Mouse (Mus musculus): Measurements from ENCODE around the gene Socs2. TPM values are rescaled to one million over a fixed set of nuclear protein-coding genes. Genes with fewer than 3 reads are reported as not detected.
A peak's percentile ranks its signal among the peaks of the same experiment; 100 is the strongest.
"Not testable (repeated sequence)": the region's sequence is repeated elsewhere in the genome, so short reads cannot be mapped to it uniquely, and the experiment has no call there.

The Socs2 gene
- polyA plus RNA-seq, 1 experiment, result 16.6 TPM

DNA sequence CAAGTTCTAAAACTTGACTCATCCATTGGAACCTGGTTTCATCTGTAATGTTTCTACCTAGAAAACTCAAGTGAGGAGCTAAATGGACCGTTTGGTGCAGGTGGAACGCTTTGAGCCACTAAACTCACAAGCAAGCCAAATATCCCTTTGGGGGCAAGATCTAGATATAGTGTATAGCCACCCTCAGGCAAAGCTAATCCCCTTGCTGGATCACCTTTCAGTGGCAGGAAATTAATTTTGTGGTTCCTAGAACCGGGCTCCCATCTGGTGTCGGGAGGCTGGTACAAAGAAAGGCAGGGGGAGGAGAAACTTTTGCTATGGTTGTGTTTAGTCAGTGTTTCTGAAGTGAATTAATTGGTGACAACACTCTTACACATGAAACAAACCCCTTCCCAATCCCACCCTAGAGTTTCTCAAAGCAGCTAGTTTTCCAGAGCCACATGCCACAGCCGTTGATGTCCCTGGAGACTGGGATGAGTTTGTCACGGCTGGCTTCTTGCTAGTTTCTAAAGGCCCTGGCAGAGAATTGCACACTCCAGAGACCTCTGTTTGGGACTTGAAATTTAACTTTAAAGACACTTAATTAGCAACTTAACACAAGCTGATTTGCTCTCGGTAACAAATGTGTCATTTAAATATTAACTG, 19.7 kb downstream of the Socs2 start:
- 44% methylated on average over 7 of the region's 7 CpGs for WGBS
- no peaks in the 10 kb centered on the region for H3K4me1 ChIP-seq (ENCODE audit: control insufficient read depth, insufficient read depth, low read length)

DNA sequence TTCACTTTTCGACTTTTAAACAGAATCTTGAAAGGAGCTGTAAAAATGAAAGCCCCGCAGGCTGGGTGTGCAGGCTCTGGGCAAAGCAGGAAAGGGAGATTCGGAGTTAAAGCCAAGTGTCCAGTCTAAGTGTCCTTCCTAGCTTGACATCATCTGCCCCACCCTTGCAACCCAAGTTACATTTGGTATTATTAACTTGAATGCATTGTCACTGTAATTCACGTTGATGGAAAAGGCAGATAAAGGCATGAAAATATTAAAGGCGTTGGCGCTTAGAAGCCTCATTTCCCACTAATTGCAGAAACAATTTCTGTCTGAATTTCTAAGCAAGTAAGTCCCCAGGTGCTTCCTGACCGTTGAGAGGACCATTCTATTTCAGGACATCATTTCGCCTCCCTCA, 20.6 kb downstream of the Socs2 start:
- Histone ChIP-seq H3K4me3 (replicated peaks; ENCODE audit: insufficient read depth, low read depth, low read length) (no peak overlapping the region), H3K4me1 (ENCODE audit: control insufficient read depth, insufficient read depth, low read length) (no peaks in the 10 kb centered on the region), H3K27ac (ENCODE audit: insufficient read depth, low read length) (no peak overlapping the region), H3K27me3 (ENCODE audit: control insufficient read depth, insufficient read depth, low read length) (no peaks in the 10 kb centered on the region)
- DNase-seq, result no peak
- 76% methylated on average over 8 of the region's 8 CpGs for WGBS
- no peak for TF ChIP-seq CTCF (IDR thresholded peaks at IDR 0.05; ENCODE audit: borderline replicate concordance, insufficient read depth, low read depth, low read length)
- TF ChIP-seq POLR2A (IDR thresholded peaks at IDR 0.05; ENCODE audit: borderline replicate concordance, insufficient read depth, low read length), result no peak

More for the DNA sequence above, 19.7 kb downstream of the Socs2 start:
- TF ChIP-seq CTCF (IDR thresholded peaks at IDR 0.05; ENCODE audit: borderline replicate concordance, insufficient read depth, low read depth, low read length), result no peak
- TF ChIP-seq POLR2A (IDR thresholded peaks at IDR 0.05; ENCODE audit: borderline replicate concordance, insufficient read depth, low read length), result no peak
- DNase-seq, result no peak
- H3K4me3 ChIP-seq (replicated peaks; ENCODE audit: insufficient read depth, low read depth, low read length), result no peak overlapping the region
- no peaks in the 10 kb centered on the region for H3K27me3 ChIP-seq (ENCODE audit: control insufficient read depth, insufficient read depth, low read length)
- H3K27ac ChIP-seq (ENCODE audit: insufficient read depth, low read length), result no peak overlapping the region

DNA sequence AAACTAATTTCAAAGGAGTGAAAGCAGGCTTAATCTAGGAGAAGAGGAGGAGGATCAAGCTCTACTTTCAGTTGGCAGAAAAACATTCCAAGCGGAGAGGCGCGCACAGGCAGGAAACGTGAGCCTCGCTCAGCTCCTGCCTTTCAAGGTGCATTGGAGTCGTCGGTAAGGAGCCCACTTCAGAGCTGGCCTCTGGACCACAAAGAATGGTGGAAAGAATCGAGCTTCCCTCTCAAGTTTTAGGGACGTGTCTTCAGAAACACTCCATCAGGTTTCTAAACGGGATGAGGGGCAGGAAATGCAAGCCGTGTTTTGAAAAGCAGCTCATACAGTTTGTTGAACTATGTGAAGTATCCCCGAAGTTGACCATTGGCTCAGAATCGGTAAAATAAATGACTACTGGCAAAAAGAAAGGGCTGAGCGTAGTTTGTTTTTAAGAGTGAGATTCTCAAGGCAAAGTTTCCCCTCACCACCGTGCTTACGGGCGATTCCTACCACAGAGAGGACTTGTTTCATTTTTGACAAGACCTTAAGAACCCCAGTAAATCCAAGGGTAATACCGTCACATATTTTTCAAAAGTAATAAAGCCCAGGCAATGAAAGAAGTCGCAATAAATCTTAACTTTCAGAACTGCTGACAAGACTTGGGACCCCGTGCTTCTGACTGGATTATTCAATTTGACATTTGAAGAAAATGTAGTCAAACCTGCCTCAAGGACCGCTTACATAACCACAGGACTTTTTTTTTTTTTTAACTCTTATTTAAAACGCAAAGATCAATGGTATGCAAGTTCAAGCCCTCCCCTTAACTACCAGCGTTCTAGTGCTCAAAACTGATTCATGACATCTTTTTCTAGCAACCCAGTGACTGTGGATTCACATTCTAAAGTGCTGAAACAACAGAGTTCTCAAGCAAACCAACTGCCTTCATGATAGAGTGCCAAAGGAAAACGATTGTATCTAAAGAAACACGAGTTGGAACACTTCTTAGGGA, 21.9 kb downstream of the Socs2 start:
- no peak overlapping the region for H3K4me3 ChIP-seq (replicated peaks; ENCODE audit: insufficient read depth, low read depth, low read length)
- no peak for TF ChIP-seq CTCF (IDR thresholded peaks at IDR 0.05; ENCODE audit: borderline replicate concordance, insufficient read depth, low read depth, low read length)
- TF ChIP-seq POLR2A (IDR thresholded peaks at IDR 0.05; ENCODE audit: borderline replicate concordance, insufficient read depth, low read length), result no peak
- no peaks in the 10 kb centered on the region for H3K27me3 ChIP-seq (ENCODE audit: control insufficient read depth, insufficient read depth, low read length)
- WGBS, result 63% methylated on average over 25 of the region's 25 CpGs
- H3K4me1 ChIP-seq (ENCODE audit: control insufficient read depth, insufficient read depth, low read length), result no peaks in the 10 kb centered on the region
- no peak for DNase-seq
- no peak overlapping the region for H3K27ac ChIP-seq (ENCODE audit: insufficient read depth, low read length)

DNA sequence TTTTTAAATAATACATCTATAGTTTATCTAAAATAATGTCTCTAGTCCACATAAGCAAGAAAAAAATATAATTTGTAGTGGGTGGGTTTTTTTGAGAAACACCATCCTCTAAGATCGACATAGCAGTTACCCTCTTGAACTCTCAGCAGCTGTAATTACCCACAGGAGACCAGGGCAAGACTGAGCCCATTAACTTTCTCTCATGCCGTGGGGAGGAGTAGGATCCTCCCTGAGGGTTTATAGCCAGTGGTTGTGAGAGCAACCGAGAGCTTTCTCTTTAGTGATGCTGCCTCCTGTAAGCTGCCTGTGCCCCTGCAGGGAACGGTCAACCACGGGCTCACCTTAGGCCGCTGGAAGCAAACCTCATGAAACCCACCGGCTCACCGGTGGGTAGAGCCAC, 24.9 kb downstream of the Socs2 start:
- no peak overlapping the region for H3K4me3 ChIP-seq (replicated peaks; ENCODE audit: insufficient read depth, low read depth, low read length)
- TF ChIP-seq POLR2A (IDR thresholded peaks at IDR 0.05; ENCODE audit: borderline replicate concordance, insufficient read depth, low read length) (no peak), CTCF (IDR thresholded peaks at IDR 0.05; ENCODE audit: borderline replicate concordance, insufficient read depth, low read depth, low read length) (no peak)
- no peaks in the 10 kb centered on the region for H3K4me1 ChIP-seq (ENCODE audit: control insufficient read depth, insufficient read depth, low read length)
- no peak for DNase-seq
- WGBS, result 90% methylated on average over 8 of the region's 8 CpGs
- no peaks in the 10 kb centered on the region for H3K27me3 ChIP-seq (ENCODE audit: control insufficient read depth, insufficient read depth, low read length)
- H3K27ac ChIP-seq (ENCODE audit: insufficient read depth, low read length), result no peak overlapping the region

DNA sequence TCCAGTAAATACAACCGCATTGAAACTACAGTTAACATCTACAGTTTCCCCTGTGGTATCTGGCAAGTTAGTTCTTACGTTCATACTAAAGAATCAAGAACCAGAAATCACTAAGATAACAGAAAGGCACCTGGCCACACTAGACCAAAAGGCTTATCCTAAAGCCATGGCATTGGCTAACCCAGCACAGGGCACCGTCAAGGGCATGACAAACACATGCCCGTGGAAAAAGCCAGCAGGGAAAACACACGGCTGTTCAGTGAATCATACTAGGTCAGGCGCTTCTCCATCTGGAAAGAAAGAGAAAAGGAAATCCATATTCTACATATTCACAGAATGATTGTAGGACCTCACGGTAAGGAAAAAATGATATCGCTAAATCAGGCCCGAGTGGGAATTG, 26.1 kb downstream of the Socs2 start:
- Histone ChIP-seq H3K4me3 (replicated peaks; ENCODE audit: insufficient read depth, low read depth, low read length) (no peak overlapping the region), H3K4me1 (ENCODE audit: control insufficient read depth, insufficient read depth, low read length) (no peaks in the 10 kb centered on the region), H3K27me3 (ENCODE audit: control insufficient read depth, insufficient read depth, low read length) (no peaks in the 10 kb centered on the region), H3K27ac (ENCODE audit: insufficient read depth, low read length) (no peak overlapping the region)
- no peak for TF ChIP-seq POLR2A (IDR thresholded peaks at IDR 0.05; ENCODE audit: borderline replicate concordance, insufficient read depth, low read length)
- peak in 1 of 2 experiments; percentile 16 for DNase-seq
- WGBS, result 70% methylated on average over 9 of the region's 9 CpGs

DNA sequence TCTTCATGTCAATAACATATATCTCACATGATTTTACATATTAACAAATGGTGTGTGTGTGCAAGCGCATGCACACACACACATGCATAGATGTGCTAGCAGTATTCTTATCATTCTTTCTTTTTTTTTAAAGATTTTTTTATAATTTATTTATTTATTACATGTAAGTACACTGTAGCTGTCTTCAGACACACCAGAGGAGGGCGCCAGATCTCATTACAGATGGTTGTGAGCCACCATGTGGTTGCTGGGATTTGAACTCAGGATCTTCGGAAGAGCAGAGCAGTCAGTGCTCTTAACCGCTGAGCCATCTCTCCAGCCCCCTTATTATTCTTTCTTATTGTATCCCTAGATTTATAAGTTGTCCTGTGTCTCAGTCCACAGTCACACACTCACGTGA, 27.2 kb downstream of the Socs2 start:
- 92% methylated on average over 5 of the region's 5 CpGs for WGBS
- not testable (repeated sequence) for H3K27me3 ChIP-seq (ENCODE audit: control insufficient read depth, insufficient read depth, low read length); DNase-seq; H3K27ac ChIP-seq (ENCODE audit: insufficient read depth, low read length); H3K4me3 ChIP-seq (replicated peaks; ENCODE audit: insufficient read depth, low read depth, low read length); H3K4me1 ChIP-seq (ENCODE audit: control insufficient read depth, insufficient read depth, low read length)

DNA sequence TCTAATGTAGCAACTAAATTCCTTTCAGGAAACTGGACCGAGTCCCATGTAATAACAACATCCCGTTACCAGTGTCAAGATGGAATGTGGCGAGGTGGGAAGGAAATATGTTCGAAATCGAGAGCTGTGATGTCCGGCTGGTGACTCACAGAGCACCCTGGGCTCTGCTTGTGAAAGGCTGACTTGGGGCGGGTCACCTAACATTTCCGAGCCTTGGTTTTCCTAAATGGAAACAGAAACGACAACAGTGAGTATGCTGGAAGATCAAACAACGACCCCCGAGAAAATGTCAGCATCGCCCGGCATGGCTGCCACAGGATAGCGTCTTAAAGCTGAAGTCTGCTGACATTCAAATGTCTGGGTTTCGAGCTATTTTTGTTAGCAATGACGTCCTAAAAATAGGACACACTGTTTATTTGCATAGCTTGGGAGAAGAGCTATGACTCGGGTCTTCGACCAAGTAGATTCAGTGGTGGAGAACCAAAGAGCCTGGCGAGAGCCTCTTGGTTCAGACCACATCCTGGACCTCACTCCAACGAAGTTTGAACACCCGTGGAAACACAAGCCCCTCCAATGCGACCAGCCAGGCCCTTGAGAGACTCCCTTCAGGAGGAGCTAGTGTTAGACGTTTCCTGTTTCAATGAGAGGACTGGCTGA, 28.0 kb downstream of the Socs2 start:
- no peaks in the 10 kb centered on the region for H3K27me3 ChIP-seq (ENCODE audit: control insufficient read depth, insufficient read depth, low read length)
- no peaks in the 10 kb centered on the region for H3K4me1 ChIP-seq (ENCODE audit: control insufficient read depth, insufficient read depth, low read length)
- H3K4me3 ChIP-seq (replicated peaks; ENCODE audit: insufficient read depth, low read depth, low read length), result no peak overlapping the region
- no peak for DNase-seq
- 89% methylated on average over 23 of the region's 23 CpGs for WGBS
- TF ChIP-seq CTCF (IDR thresholded peaks at IDR 0.05; ENCODE audit: borderline replicate concordance, insufficient read depth, low read depth, low read length) (no peak), POLR2A (IDR thresholded peaks at IDR 0.05; ENCODE audit: borderline replicate concordance, insufficient read depth, low read length) (no peak)
- no peak overlapping the region for H3K27ac ChIP-seq (ENCODE audit: insufficient read depth, low read length)
